Comparison of ENCODE assay signal across 13 mouse cellular contexts in genomic region chr1:38449816-38450478, GRCm38 (mm10).
DNase-seq lines count a peak whose midpoint lies in the region; ATAC-seq lines count a peak whose summit lies in the region.
"Had no signal": no experiment of that assay in that cellular context is flagged by ENCODE, and none has a peak within 500 bp of the region (broad histone marks: within the 10 kb centered on the region; RNA-seq: fewer than 3 reads in every experiment).

No protein-coding gene starts in this region.

- no peaks in the 10 kb centered on the region for H3K27me3 ChIP-seq in hindbrain, embryonic 10.5 days (ENCODE audit: insufficient read depth, poor library complexity, severe bottlenecking)
- H3K27me3 ChIP-seq in hindbrain, embryonic 11.5 days (ENCODE audit: control insufficient read depth, insufficient read depth, low read length) = no peaks in the 10 kb centered on the region
- no peaks in the 10 kb centered on the region for H3K27me3 ChIP-seq in neural tube, embryonic 12.5 days (replicated peaks)
- no peaks in the 10 kb centered on the region for H3K27me3 ChIP-seq in hindbrain, embryonic 12.5 days
- no peaks in the 10 kb centered on the region for H3K27me3 ChIP-seq in neural tube, embryonic 15.5 days (replicated peaks)
- H3K27me3 ChIP-seq: limb, embryonic 13.5 days had no signal

- 84% methylated on average over 7 of the region's 7 CpGs for WGBS in hindbrain, embryonic 10.5 days
- 73% methylated on average over 7 of the region's 7 CpGs for WGBS in hindbrain, embryonic 11.5 days
- WGBS in neural tube, embryonic 12.5 days = 78% methylated on average over 7 of the region's 7 CpGs
- WGBS in hindbrain, embryonic 12.5 days = 78% methylated on average over 7 of the region's 7 CpGs
- 72% methylated on average over 7 of the region's 7 CpGs for WGBS in neural tube, embryonic 15.5 days

- no peaks in the 10 kb centered on the region for H3K9me3 ChIP-seq in hindbrain, embryonic 10.5 days
- H3K9me3 ChIP-seq in hindbrain, embryonic 11.5 days (ENCODE audit: control insufficient read depth, low read length) = no peaks in the 10 kb centered on the region
- H3K9me3 ChIP-seq in neural tube, embryonic 12.5 days = no peaks in the 10 kb centered on the region
- no peaks in the 10 kb centered on the region for H3K9me3 ChIP-seq in hindbrain, embryonic 12.5 days (replicated peaks)
- H3K9me3 ChIP-seq in neural tube, embryonic 15.5 days (replicated peaks) = no peaks in the 10 kb centered on the region
- H3K9me3 ChIP-seq: G1E; limb, embryonic 13.5 days had no signal

- peaks cover 59% of the 10 kb centered on the region for H3K4me1 ChIP-seq in hindbrain, embryonic 10.5 days (replicated peaks)
- H3K4me1 ChIP-seq in hindbrain, embryonic 11.5 days (replicated peaks; ENCODE audit: control insufficient read depth, insufficient read depth, low read length) = peaks cover 4% of the 10 kb centered on the region
- peaks cover 31% of the 10 kb centered on the region for H3K4me1 ChIP-seq in neural tube, embryonic 12.5 days
- peaks cover 50% of the 10 kb centered on the region for H3K4me1 ChIP-seq in hindbrain, embryonic 12.5 days
- peaks cover 33% of the 10 kb centered on the region for H3K4me1 ChIP-seq in neural tube, embryonic 15.5 days

- DNase-seq in hindbrain, embryonic 10.5 days (ENCODE audit: low spot score) = no peak
- no peak for DNase-seq in hindbrain, embryonic 11.5 days (ENCODE audit: low spot score)
- no peak for DNase-seq in neural tube, embryonic 10.5 days (ENCODE audit: extremely low spot score, low spot score)
- no peak for DNase-seq in adrenal gland, adult 8-10 months
- DNase-seq: kidney, adult 2 months; kidney, postnatal 36 days; liver, postnatal 0 days had no signal

- no peaks in the 10 kb centered on the region for H3K36me3 ChIP-seq in hindbrain, embryonic 10.5 days
- H3K36me3 ChIP-seq in hindbrain, embryonic 11.5 days (ENCODE audit: control insufficient read depth, insufficient read depth, low read length) = no peaks in the 10 kb centered on the region
- no peaks in the 10 kb centered on the region for H3K36me3 ChIP-seq in neural tube, embryonic 12.5 days
- H3K36me3 ChIP-seq in hindbrain, embryonic 12.5 days = no peaks in the 10 kb centered on the region
- H3K36me3 ChIP-seq in neural tube, embryonic 15.5 days = no peaks in the 10 kb centered on the region
- H3K36me3 ChIP-seq: G1E had no signal

- no peak overlapping the region for H3K4me3 ChIP-seq in hindbrain, embryonic 10.5 days
- H3K4me3 ChIP-seq in hindbrain, embryonic 11.5 days (ENCODE audit: low read depth, low read length) = no peak overlapping the region
- H3K4me3 ChIP-seq in neural tube, embryonic 12.5 days = no peak overlapping the region
- no peak overlapping the region for H3K4me3 ChIP-seq in hindbrain, embryonic 12.5 days
- no peak overlapping the region for H3K4me3 ChIP-seq in neural tube, embryonic 15.5 days (replicated peaks)
- H3K4me3 ChIP-seq: erythroblast, embryonic 14.5 days; limb, embryonic 13.5 days had no signal

- H3K9ac ChIP-seq in hindbrain, embryonic 11.5 days (ENCODE audit: low read depth, low read length) = no peak overlapping the region
- no peak overlapping the region for H3K9ac ChIP-seq in neural tube, embryonic 12.5 days
- H3K9ac ChIP-seq in hindbrain, embryonic 12.5 days = no peak overlapping the region
- H3K9ac ChIP-seq in neural tube, embryonic 15.5 days (replicated peaks) = no peak overlapping the region
- H3K9ac ChIP-seq: limb, embryonic 13.5 days; liver, postnatal 0 days had no signal

- no peak overlapping the region for H3K4me2 ChIP-seq in hindbrain, embryonic 11.5 days (replicated peaks; ENCODE audit: low read depth, low read length)
- no peak overlapping the region for H3K4me2 ChIP-seq in neural tube, embryonic 12.5 days (replicated peaks)
- no peak overlapping the region for H3K4me2 ChIP-seq in hindbrain, embryonic 12.5 days (replicated peaks)
- H3K4me2 ChIP-seq in neural tube, embryonic 15.5 days = no peak overlapping the region
- H3K4me2 ChIP-seq: limb, embryonic 13.5 days had no signal

- ATAC-seq in hindbrain, embryonic 11.5 days (ENCODE audit: low FRiP score) = no peak
- ATAC-seq in neural tube, embryonic 12.5 days (ENCODE audit: low FRiP score, low read depth) = no peak
- no peak for ATAC-seq in hindbrain, embryonic 12.5 days (ENCODE audit: low FRiP score)
- ATAC-seq in neural tube, embryonic 15.5 days (ENCODE audit: low FRiP score) = no peak
- ATAC-seq: liver, postnatal 0 days had no signal

- peak overlapping the region; percentile 60; the same call in 1 of the 2 replicates for H3K27ac ChIP-seq in hindbrain, embryonic 10.5 days
- H3K27ac ChIP-seq in hindbrain, embryonic 11.5 days (ENCODE audit: low read depth, low read length) = no peak overlapping the region
- H3K27ac ChIP-seq in neural tube, embryonic 12.5 days = 0 out of 2 replicates have a peak overlapping the region, but pooled peaks have one; percentile 15
- H3K27ac ChIP-seq in hindbrain, embryonic 12.5 days = peak overlapping the region; percentile 56
- H3K27ac ChIP-seq in neural tube, embryonic 15.5 days (replicated peaks) = peak overlapping the region; percentile 42; the same call in 1 of the 2 replicates
- H3K27ac ChIP-seq: limb, embryonic 13.5 days had no signal
